ENCODE assay signal across 8 mouse cellular contexts in genomic region chr13:55726598-55727119, GRCm38 (mm10). TPM values are rescaled to one million over a fixed set of nuclear protein-coding genes. Genes with fewer than 3 reads are reported as not detected.
DNase-seq lines count a peak whose midpoint lies in the region; ATAC-seq and TF ChIP-seq lines count a peak whose summit lies in the region.

No protein-coding gene starts in this region.

- no peaks in the 10 kb centered on the region for H3K27me3 ChIP-seq in neural tube, embryonic 11.5 days (ENCODE audit: control insufficient read depth, insufficient read depth, low read length)
- no peaks in the 10 kb centered on the region for H3K27me3 ChIP-seq in hindbrain, embryonic 16.5 days (replicated peaks; ENCODE audit: control insufficient read depth, insufficient read depth, low read length)
- no peaks in the 10 kb centered on the region for H3K27me3 ChIP-seq in midbrain, embryonic 11.5 days (ENCODE audit: control insufficient read depth, insufficient read depth, low read length)

- 0 out of 2 replicates have a peak, but pooled peaks have one; percentile 3 for TF ChIP-seq CTCF in cortical plate, adult 2 months (IDR thresholded peaks at IDR 0.05; ENCODE audit: extremely low read depth, insufficient read depth, low read length)

- ATAC-seq in neural tube, embryonic 11.5 days (ENCODE audit: insufficient read depth, low FRiP score, low TSS enrichment): no peak
- ATAC-seq in hindbrain, embryonic 16.5 days: no peak
- ATAC-seq in midbrain, embryonic 11.5 days (ENCODE audit: low FRiP score): no peak

- DNase-seq in neural tube, embryonic 11.5 days (ENCODE audit: low spot score): no peak
- no peak for DNase-seq in neural tube, embryonic 10.5 days (ENCODE audit: extremely low spot score, low spot score)
- DNase-seq in midbrain, embryonic 11.5 days (ENCODE audit: low spot score, missing footprints): no peak
- DNase-seq in adipocyte (ENCODE audit: low spot score): no peak
- DNase-seq in adrenal gland, adult 18-20 months (ENCODE audit: low spot score in 2 of 2): no peak
- no peak for DNase-seq in gastrocnemius, postnatal 4 days (ENCODE audit: low spot score in 2 of 2)

- WGBS in neural tube, embryonic 11.5 days: 5% methylated on average over 4 of the region's 4 CpGs
- 4% methylated on average over 4 of the region's 4 CpGs for WGBS in hindbrain, embryonic 16.5 days
- 6% methylated on average over 4 of the region's 4 CpGs for WGBS in midbrain, embryonic 11.5 days

- peak overlapping the region; percentile 94 for H3K27ac ChIP-seq in neural tube, embryonic 11.5 days (ENCODE audit: low read depth, low read length)
- peak overlapping the region; percentile 97 for H3K27ac ChIP-seq in cortical plate, adult 2 months (ENCODE audit: insufficient read depth, low read length)
- H3K27ac ChIP-seq in hindbrain, embryonic 16.5 days (ENCODE audit: low read depth, low read length): peak overlapping the region; percentile 97
- peak overlapping the region; percentile 88 for H3K27ac ChIP-seq in midbrain, embryonic 11.5 days (ENCODE audit: low read depth, low read length)

- H3K4me3 ChIP-seq in neural tube, embryonic 11.5 days (ENCODE audit: low read depth, low read length): peak overlapping the region; percentile 51
- H3K4me3 ChIP-seq in cortical plate, adult 2 months (ENCODE audit: insufficient read depth, low read length): peak overlapping the region; percentile 92
- H3K4me3 ChIP-seq in hindbrain, embryonic 16.5 days (ENCODE audit: low read length): peak overlapping the region; percentile 63
- H3K4me3 ChIP-seq in midbrain, embryonic 11.5 days (ENCODE audit: low read depth, low read length): peak overlapping the region; percentile 49

- H3K9ac ChIP-seq in neural tube, embryonic 11.5 days (ENCODE audit: low read length): peak overlapping the region; percentile 81
- H3K9ac ChIP-seq in hindbrain, embryonic 16.5 days (ENCODE audit: low read depth, low read length): peak overlapping the region; percentile 85
- H3K9ac ChIP-seq in midbrain, embryonic 11.5 days (ENCODE audit: low read length): peak overlapping the region; percentile 72

- no peaks in the 10 kb centered on the region for H3K4me1 ChIP-seq in neural tube, embryonic 11.5 days (ENCODE audit: control insufficient read depth, insufficient read depth, low read length)
- no peaks in the 10 kb centered on the region for H3K4me1 ChIP-seq in cortical plate, adult 2 months (ENCODE audit: control insufficient read depth, insufficient read depth, low read length)
- peaks cover under 1% of the 10 kb centered on the region; the same call in 1 of the 2 replicates for H3K4me1 ChIP-seq in hindbrain, embryonic 16.5 days (ENCODE audit: control insufficient read depth, insufficient read depth, low read depth, low read length)
- no peaks in the 10 kb centered on the region for H3K4me1 ChIP-seq in midbrain, embryonic 11.5 days (ENCODE audit: control insufficient read depth, insufficient read depth, low read length)

- H3K4me2 ChIP-seq in neural tube, embryonic 11.5 days (ENCODE audit: low read depth): peak overlapping the region; percentile 60
- H3K4me2 ChIP-seq in hindbrain, embryonic 16.5 days (ENCODE audit: low read length): peak overlapping the region; percentile 63
- H3K4me2 ChIP-seq in midbrain, embryonic 11.5 days: peak overlapping the region; percentile 52

- no peak for TF ChIP-seq POLR2A in cortical plate, adult 2 months (IDR thresholded peaks at IDR 0.05; ENCODE audit: extremely low read depth, insufficient read depth, low read length)

- H3K9me3 ChIP-seq in neural tube, embryonic 11.5 days (ENCODE audit: control insufficient read depth, low read length): no peaks in the 10 kb centered on the region
- H3K9me3 ChIP-seq in hindbrain, embryonic 16.5 days (ENCODE audit: control insufficient read depth, low read length): no peaks in the 10 kb centered on the region
- no peaks in the 10 kb centered on the region for H3K9me3 ChIP-seq in midbrain, embryonic 11.5 days (ENCODE audit: control insufficient read depth, low read length)

- 0 out of 2 replicates have a peak, but pooled peaks cover 1% of the 10 kb centered on the region for H3K36me3 ChIP-seq in neural tube, embryonic 11.5 days (ENCODE audit: control insufficient read depth, insufficient read depth, low read length)
- H3K36me3 ChIP-seq in hindbrain, embryonic 16.5 days (ENCODE audit: control insufficient read depth, insufficient read depth, low read length): peaks cover 10% of the 10 kb centered on the region
- H3K36me3 ChIP-seq in midbrain, embryonic 11.5 days (ENCODE audit: control insufficient read depth, insufficient read depth, low read length): peaks cover 5% of the 10 kb centered on the region; the same call in 1 of the 2 replicates

RNA-seq across cellular contexts. Expression of gene Pcbd2, which starts 0.5 kb away (rescaled TPM):
- polyA plus RNA-seq in neural tube, embryonic 11.5 days (2014; fragmentation: Nextera tagmentation; extraction: Ambion mirVana): 25.6 and 28.6 TPM in 2 replicates
- polyA plus RNA-seq in cortical plate, adult 2 months (2012; rRNA removed): 31.6 and 32.2 TPM in 2 replicates
- polyA plus RNA-seq in hindbrain, embryonic 16.5 days (2015; fragmentation: Nextera tagmentation; extraction: Ambion mirVana): 26.1 and 26.5 TPM in 2 replicates
- polyA plus RNA-seq in midbrain, embryonic 11.5 days (2014; fragmentation: Nextera tagmentation; extraction: Ambion mirVana): 30.4 and 34.9 TPM in 2 replicates
- total RNA-seq in adrenal gland, adult 18-20 months (2021): 10 to 100 TPM; 75.9 to 84.6 TPM
- 10 to 100 TPM; 25.6 to 29.5 TPM for total RNA-seq in gastrocnemius, postnatal 4 days (2021)

RNA-seq across cellular contexts. Expression of gene Txndc15, which starts 12.2 kb away (rescaled TPM):
- polyA plus RNA-seq in neural tube, embryonic 11.5 days (2014; fragmentation: Nextera tagmentation; extraction: Ambion mirVana): 98.0 and 104 TPM in 2 replicates
- 63.9 and 66.4 TPM in 2 replicates for polyA plus RNA-seq in cortical plate, adult 2 months (2012; rRNA removed)
- polyA plus RNA-seq in hindbrain, embryonic 16.5 days (2015; fragmentation: Nextera tagmentation; extraction: Ambion mirVana): 142 and 149 TPM in 2 replicates
- polyA plus RNA-seq in midbrain, embryonic 11.5 days (2014; fragmentation: Nextera tagmentation; extraction: Ambion mirVana): 91.4 and 101 TPM in 2 replicates
- 10 to 100 TPM; 71.2 to 73.8 TPM for total RNA-seq in adrenal gland, adult 18-20 months (2021)
- total RNA-seq in gastrocnemius, postnatal 4 days (2021): 10 to 100 TPM; 33.6 to 33.7 TPM

RNA-seq across cellular contexts. Expression of gene B230219D22Rik, which starts 33.7 kb away (rescaled TPM):
- polyA plus RNA-seq in neural tube, embryonic 11.5 days (2014; fragmentation: Nextera tagmentation; extraction: Ambion mirVana): 73.8 and 77.8 TPM in 2 replicates
- 62.5 and 65.3 TPM in 2 replicates for polyA plus RNA-seq in cortical plate, adult 2 months (2012; rRNA removed)
- polyA plus RNA-seq in hindbrain, embryonic 16.5 days (2015; fragmentation: Nextera tagmentation; extraction: Ambion mirVana): 65.5 and 73.6 TPM in 2 replicates
- 66.0 and 72.3 TPM in 2 replicates for polyA plus RNA-seq in midbrain, embryonic 11.5 days (2014; fragmentation: Nextera tagmentation; extraction: Ambion mirVana)
- total RNA-seq in adrenal gland, adult 18-20 months (2021): 10 to 100 TPM; 45.9 to 56.8 TPM
- total RNA-seq in gastrocnemius, postnatal 4 days (2021): 10 to 100 TPM; 48.9 to 49.4 TPM

RNA-seq across cellular contexts. Expression of gene Catsper3, which starts 57.7 kb away (rescaled TPM):
- not detected in 2 replicates for polyA plus RNA-seq in neural tube, embryonic 11.5 days (2014; fragmentation: Nextera tagmentation; extraction: Ambion mirVana)
- 0.38 and 0.44 TPM in 2 replicates for polyA plus RNA-seq in cortical plate, adult 2 months (2012; rRNA removed)
- polyA plus RNA-seq in hindbrain, embryonic 16.5 days (2015; fragmentation: Nextera tagmentation; extraction: Ambion mirVana): 0.19 TPM in 1 of 2 replicates, not detected in the other
- polyA plus RNA-seq in midbrain, embryonic 11.5 days (2014; fragmentation: Nextera tagmentation; extraction: Ambion mirVana): not detected in 2 replicates
- not detected for total RNA-seq in adrenal gland, adult 18-20 months (2021)
- not detected for total RNA-seq in gastrocnemius, postnatal 4 days (2021)
